Mouse (Mus musculus) heart, embryonic 10.5 days (tissue): Measurements from ENCODE around the gene Gpc5. TPM values are rescaled to one million over a fixed set of nuclear protein-coding genes. Genes with fewer than 3 reads are reported as not detected.

Experiments used
- DNase-seq: peaks from one replicate; pipeline ENCODE4 v3.0.0-alpha.2; 2017; ENCODE audit warnings: low spot score
- H3K27ac ChIP-seq: fragments of 300-500 bp; sonication (generic); 2 replicates; pipeline ENCODE4 v1.5.1; 2016; ENCODE audit warnings: mild to moderate bottlenecking
- H3K27me3 ChIP-seq: fragments of 300-500 bp; sonication (generic); 2 replicates; pipeline ENCODE4 v1.6.1; 2016; ENCODE audit warnings: mild to moderate bottlenecking; ENCODE audit not compliant: poor library complexity, insufficient read depth, severe bottlenecking
- H3K36me3 ChIP-seq: fragments of 300-500 bp; sonication (generic); 2 replicates; pipeline ENCODE4 v1.6.1; 2016; ENCODE audit warnings: mild to moderate bottlenecking, moderate library complexity
- H3K4me1 ChIP-seq: fragments of 300-500 bp; sonication (generic); 2 replicates; pipeline ENCODE4 v1.6.1; 2016; ENCODE audit warnings: mild to moderate bottlenecking
- H3K4me3 ChIP-seq: fragments of 300-500 bp; sonication (generic); 2 replicates; pipeline ENCODE4 v1.5.1; 2016; ENCODE audit warnings: mild to moderate bottlenecking, moderate library complexity
- H3K9me3 ChIP-seq: fragments of 300-500 bp; sonication (generic); 2 replicates; pipeline ENCODE4 v1.6.1; 2016; ENCODE audit warnings: mild to moderate bottlenecking, moderate library complexity
- WGBS: fragments of 180-500 bp; shearing (Covaris S2); methylation state at CpG from one replicate; pipeline ENCODE4 v1.1.7; 2016; 5-methylcytosine and 5-hydroxymethylcytosine counted together
- polyA plus RNA-seq: library from polyadenylated mRNA; unstranded; fragments of >200 nt; fragmentation: Nextera tagmentation; extraction: Ambion mirVana; gene quantifications from 2 replicates; pipeline ENCODE4 v1.2.1, GENCODE M21; 2016

The Gpc5 gene
- polyA plus RNA-seq, 1 experiment from 2014 or later: 0.50 TPM

DNA sequence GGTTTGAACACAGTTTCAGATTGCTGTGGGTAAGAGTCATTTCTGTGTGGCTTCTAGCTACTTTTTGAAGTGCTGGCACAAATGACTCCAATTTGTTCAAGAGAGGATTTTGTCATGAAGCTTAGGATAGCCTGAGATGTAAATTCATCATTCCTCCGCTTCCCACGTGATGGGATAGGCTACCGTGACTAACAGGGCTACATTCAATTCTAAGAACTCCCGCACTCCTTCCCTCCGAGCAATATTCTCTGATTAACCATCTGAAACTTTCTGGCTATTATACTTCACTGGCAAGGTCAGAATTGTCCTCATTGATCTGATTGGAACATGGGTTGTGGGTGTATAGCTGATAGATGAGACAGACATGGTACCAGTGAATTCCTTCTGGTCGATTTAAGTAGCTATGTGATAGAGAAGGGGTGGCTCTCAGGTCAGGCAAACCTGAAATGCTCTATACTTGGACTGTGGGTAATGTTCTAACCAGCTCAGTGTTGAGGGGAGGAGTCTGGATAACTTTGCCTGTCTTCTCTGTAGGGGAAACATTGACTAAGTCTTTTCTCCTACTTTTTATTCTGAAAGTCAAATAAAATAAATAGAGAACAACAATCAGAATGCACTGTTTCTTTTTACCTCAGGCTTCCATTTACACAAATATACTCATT, 319.6 kb downstream of the Gpc5 start:
- DNase-seq: no peak
- no peaks in the 10 kb centered on the region for H3K36me3 ChIP-seq
- H3K27ac ChIP-seq: no peak overlapping the region
- H3K4me1 ChIP-seq: no peaks in the 10 kb centered on the region
- no peak overlapping the region for H3K4me3 ChIP-seq
- no peaks in the 10 kb centered on the region for H3K27me3 ChIP-seq
- WGBS: 78% methylated on average over 6 of the region's 6 CpGs
- H3K9me3 ChIP-seq: no peaks in the 10 kb centered on the region

- H3K4me3 ChIP-seq: no peak overlapping the region
- no peaks in the 10 kb centered on the region for H3K9me3 ChIP-seq
- no peaks in the 10 kb centered on the region for H3K4me1 ChIP-seq
- H3K36me3 ChIP-seq: no peaks in the 10 kb centered on the region
- WGBS: 71% methylated on average over 3 of the region's 3 CpGs
- H3K27ac ChIP-seq: no peak overlapping the region
- no peak for DNase-seq
- no peaks in the 10 kb centered on the region for H3K27me3 ChIP-seq
These were observed 320.8 kb downstream of the Gpc5 start for GRCm38 (mm10) chr14:115412821-115413220.

DNA sequence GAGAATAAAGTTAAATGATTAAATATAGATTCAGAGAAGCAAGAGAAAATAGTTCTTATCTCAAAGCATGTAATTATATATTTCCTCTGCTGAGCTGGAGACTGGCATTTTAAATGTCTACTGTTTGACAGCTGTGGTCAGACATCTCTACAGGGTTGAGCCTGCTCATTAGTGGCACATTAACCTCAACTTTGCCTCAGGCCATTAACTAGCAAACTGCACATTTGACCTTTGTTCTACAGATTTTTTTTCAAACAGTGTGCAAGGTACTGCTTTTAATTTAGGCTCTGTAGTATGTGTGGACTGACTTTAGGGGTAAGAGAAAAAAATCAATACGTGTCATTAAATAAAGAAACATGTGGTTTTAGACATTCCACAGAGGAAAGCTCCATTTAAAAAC, 321.4 kb downstream of the Gpc5 start:
- DNase-seq: no peak
- H3K36me3 ChIP-seq: no peaks in the 10 kb centered on the region
- no peak overlapping the region for H3K27ac ChIP-seq
- H3K27me3 ChIP-seq: no peaks in the 10 kb centered on the region
- H3K9me3 ChIP-seq: no peaks in the 10 kb centered on the region
- 77% methylated on average over 1 of the region's 1 CpGs for WGBS
- no peak overlapping the region for H3K4me3 ChIP-seq
- no peaks in the 10 kb centered on the region for H3K4me1 ChIP-seq

GRCm38 (mm10) chr14:115414545-115414944, 322.5 kb downstream of the Gpc5 start:
- no peaks in the 10 kb centered on the region for H3K27me3 ChIP-seq

GRCm38 (mm10) chr14:115431967-115432366, 340.0 kb downstream of the Gpc5 start:
- Histone ChIP-seq H3K36me3 (no peaks in the 10 kb centered on the region), H3K27ac (no peak overlapping the region), H3K27me3 (no peaks in the 10 kb centered on the region), H3K9me3 (no peaks in the 10 kb centered on the region), H3K4me1 (peaks cover 10% of the 10 kb centered on the region), H3K4me3 (no peak overlapping the region)
- 30% methylated on average over 3 of the region's 3 CpGs for WGBS
- DNase-seq: no peak

More at GRCm38 (mm10) chr14:115414545-115414944, 322.5 kb downstream of the Gpc5 start:
- no peak for DNase-seq
- H3K36me3 ChIP-seq: no peaks in the 10 kb centered on the region
- WGBS: 72% methylated on average over 5 of the region's 5 CpGs
- H3K4me1 ChIP-seq: no peaks in the 10 kb centered on the region
- H3K4me3 ChIP-seq: no peak overlapping the region
- H3K9me3 ChIP-seq: no peaks in the 10 kb centered on the region
- no peak overlapping the region for H3K27ac ChIP-seq

- H3K36me3 ChIP-seq: no peaks in the 10 kb centered on the region
- no peak overlapping the region for H3K27ac ChIP-seq
- WGBS: 33% methylated on average over 3 of the region's 3 CpGs
- DNase-seq: no peak
- H3K9me3 ChIP-seq: no peaks in the 10 kb centered on the region
- H3K27me3 ChIP-seq: no peaks in the 10 kb centered on the region
- H3K4me1 ChIP-seq: peaks cover 10% of the 10 kb centered on the region
- no peak overlapping the region for H3K4me3 ChIP-seq
These were observed 340.4 kb downstream of the Gpc5 start for GRCm38 (mm10) chr14:115432368-115432767.

- Histone ChIP-seq H3K27ac (no peak overlapping the region), H3K4me3 (no peak overlapping the region), H3K27me3 (no peaks in the 10 kb centered on the region), H3K4me1 (peaks cover 10% of the 10 kb centered on the region), H3K36me3 (no peaks in the 10 kb centered on the region), H3K9me3 (no peaks in the 10 kb centered on the region)
- DNase-seq: peak; percentile 75
- WGBS: 8% methylated on average over 2 of the region's 2 CpGs
These were observed 344.6 kb downstream of the Gpc5 start for GRCm38 (mm10) chr14:115436617-115437016.

DNA sequence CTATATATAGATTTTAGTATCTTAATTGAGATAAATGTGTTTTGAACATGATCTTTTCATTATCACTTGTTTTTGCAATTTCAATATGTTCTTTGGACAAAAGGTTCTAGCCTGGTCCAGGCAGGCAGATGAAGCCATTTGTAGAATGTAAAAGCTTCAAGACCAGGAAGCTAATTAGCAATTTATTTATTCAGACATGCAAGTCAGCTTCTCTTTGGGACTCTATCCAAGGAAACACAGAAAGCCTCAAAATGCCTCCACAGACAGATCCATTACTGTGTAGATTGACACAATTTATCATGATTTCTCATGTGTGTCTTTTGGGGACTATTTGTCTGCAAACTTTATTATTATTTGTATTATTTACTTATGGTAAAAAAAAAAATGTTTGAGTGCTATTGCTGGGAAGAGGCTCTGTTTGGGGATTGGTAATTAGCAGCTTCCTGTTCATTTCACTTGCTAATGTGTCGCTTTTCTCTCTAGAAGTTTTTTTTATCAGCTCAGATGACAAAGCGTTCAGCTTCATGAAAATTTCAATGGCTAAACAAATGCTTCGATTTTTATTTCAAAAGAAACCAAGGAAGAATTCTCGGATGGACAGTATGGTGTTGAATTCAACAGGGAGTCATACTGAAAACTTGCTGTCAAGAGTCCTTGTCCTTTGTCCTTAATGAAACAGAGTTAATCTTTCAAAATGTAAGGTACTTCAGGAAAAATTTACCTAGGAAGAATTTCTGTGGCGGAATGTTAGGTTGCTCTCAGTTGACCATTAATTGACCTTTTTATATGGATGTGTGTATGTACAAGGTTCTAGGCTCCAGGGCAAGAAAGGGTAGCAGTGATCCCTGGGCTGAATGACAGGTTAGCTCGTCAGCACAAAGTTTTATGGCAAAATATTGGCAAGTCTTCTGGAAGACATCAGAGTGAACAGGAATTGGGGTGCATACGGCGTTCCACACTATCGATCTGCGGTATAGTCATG, 353.1 kb downstream of the Gpc5 start:
- no peaks in the 10 kb centered on the region for H3K36me3 ChIP-seq
- no peaks in the 10 kb centered on the region for H3K27me3 ChIP-seq
- H3K9me3 ChIP-seq: no peaks in the 10 kb centered on the region
- H3K27ac ChIP-seq: no peak overlapping the region
- H3K4me1 ChIP-seq: no peaks in the 10 kb centered on the region
- no peak for DNase-seq
- 84% methylated on average over 10 of the region's 10 CpGs for WGBS
- no peak overlapping the region for H3K4me3 ChIP-seq

GRCm38 (mm10) chr14:115450938-115451337, 358.9 kb downstream of the Gpc5 start:
- no peak for DNase-seq

GRCm38 (mm10) chr14:115467960-115468359, 375.9 kb downstream of the Gpc5 start:
- 48% methylated on average over 5 of the region's 5 CpGs for WGBS
- Histone ChIP-seq H3K27me3 (no peaks in the 10 kb centered on the region), H3K9me3 (no peaks in the 10 kb centered on the region), H3K27ac (no peak overlapping the region), H3K4me1 (no peaks in the 10 kb centered on the region), H3K4me3 (no peak overlapping the region), H3K36me3 (no peaks in the 10 kb centered on the region)
- no peak for DNase-seq

More at GRCm38 (mm10) chr14:115450938-115451337, 358.9 kb downstream of the Gpc5 start:
- no peak overlapping the region for H3K4me3 ChIP-seq
- no peaks in the 10 kb centered on the region for H3K4me1 ChIP-seq
- H3K27me3 ChIP-seq: no peaks in the 10 kb centered on the region
- no peaks in the 10 kb centered on the region for H3K36me3 ChIP-seq
- 55% methylated on average over 2 of the region's 2 CpGs for WGBS
- no peak overlapping the region for H3K27ac ChIP-seq
- no peaks in the 10 kb centered on the region for H3K9me3 ChIP-seq

- no peak for DNase-seq
- WGBS: 53% methylated on average over 4 of the region's 4 CpGs
- H3K4me3 ChIP-seq: no peak overlapping the region
- no peak overlapping the region for H3K27ac ChIP-seq
- no peaks in the 10 kb centered on the region for H3K36me3 ChIP-seq
- no peaks in the 10 kb centered on the region for H3K4me1 ChIP-seq
- H3K9me3 ChIP-seq: no peaks in the 10 kb centered on the region
- H3K27me3 ChIP-seq: no peaks in the 10 kb centered on the region
These were observed 383.2 kb downstream of the Gpc5 start for GRCm38 (mm10) chr14:115475234-115475633.

- 59% methylated on average over 14 of the region's 14 CpGs for WGBS
- DNase-seq: no peak
- H3K27me3 ChIP-seq: no peaks in the 10 kb centered on the region
- no peaks in the 10 kb centered on the region for H3K9me3 ChIP-seq
- H3K27ac ChIP-seq: no peak overlapping the region
- H3K4me1 ChIP-seq: no peaks in the 10 kb centered on the region
- H3K4me3 ChIP-seq: no peak overlapping the region
- H3K36me3 ChIP-seq: no peaks in the 10 kb centered on the region
These were observed 385.3 kb downstream of the Gpc5 start for GRCm38 (mm10) chr14:115477360-115477759.

- Histone ChIP-seq H3K9me3 (no peaks in the 10 kb centered on the region), H3K27ac (no peak overlapping the region), H3K4me3 (no peak overlapping the region), H3K36me3 (no peaks in the 10 kb centered on the region), H3K27me3 (no peaks in the 10 kb centered on the region), H3K4me1 (no peaks in the 10 kb centered on the region)
- no peak for DNase-seq
These were observed 393.1 kb downstream of the Gpc5 start for GRCm38 (mm10) chr14:115485090-115485489.
